Mouse (Mus musculus): ENCODE measurements around the gene Urm1. TPM values are rescaled to one million over a fixed set of nuclear protein-coding genes. Genes with fewer than 3 reads are reported as not detected.

Urm1 gene
- total RNA-seq, 1 experiment from 2014 or later = 23.9 TPM

- peak; percentile 98 for ATAC-seq (replicated peaks; ENCODE audit: low read depth, poor library complexity, severe bottlenecking)
These were observed 7.2 kb downstream of the Urm1 start for GRCm38 (mm10) chr2:29826926-29827708.

- ATAC-seq (replicated peaks; ENCODE audit: low read depth, poor library complexity, severe bottlenecking) = 0 out of 2 replicates have a peak, but pooled peaks have one; percentile 3
These were observed 7.8 kb downstream of the Urm1 start for GRCm38 (mm10) chr2:29827709-29828024.

GRCm38 (mm10) chr2:29831106-29831505 is 11.2 kb downstream of the Urm1 start:
- no peak for ATAC-seq (replicated peaks; ENCODE audit: low read depth, poor library complexity, severe bottlenecking)

GRCm38 (mm10) chr2:29833796-29834195 is 13.9 kb downstream of the Urm1 start:
- no peak for ATAC-seq (replicated peaks; ENCODE audit: low read depth, poor library complexity, severe bottlenecking)

GRCm38 (mm10) chr2:29835391-29835899 is 15.6 kb downstream of the Urm1 start:
- ATAC-seq (replicated peaks; ENCODE audit: low read depth, poor library complexity, severe bottlenecking) = no peak

GRCm38 (mm10) chr2:29839460-29839859 is 19.6 kb downstream of the Urm1 start:
- no peak for ATAC-seq (replicated peaks; ENCODE audit: low read depth, poor library complexity, severe bottlenecking)

- ATAC-seq (replicated peaks; ENCODE audit: low read depth, poor library complexity, severe bottlenecking) = no peak
These were observed 23.6 kb downstream of the Urm1 start for GRCm38 (mm10) chr2:29843231-29844105.

- no peak for ATAC-seq (replicated peaks; ENCODE audit: low read depth, poor library complexity, severe bottlenecking)
These were observed 24.2 kb downstream of the Urm1 start for GRCm38 (mm10) chr2:29844115-29844514.

- no peak for ATAC-seq (replicated peaks; ENCODE audit: low read depth, poor library complexity, severe bottlenecking)
These were observed 24.8 kb downstream of the Urm1 start for GRCm38 (mm10) chr2:29844661-29845060.

GRCm38 (mm10) chr2:29845636-29846035 is 25.8 kb downstream of the Urm1 start:
- ATAC-seq (replicated peaks; ENCODE audit: low read depth, poor library complexity, severe bottlenecking) = no peak

- no peak for ATAC-seq (replicated peaks; ENCODE audit: low read depth, poor library complexity, severe bottlenecking)
These were observed 26.4 kb downstream of the Urm1 start for GRCm38 (mm10) chr2:29846061-29846853.

GRCm38 (mm10) chr2:29846911-29847310 is 27.0 kb downstream of the Urm1 start:
- ATAC-seq (replicated peaks; ENCODE audit: low read depth, poor library complexity, severe bottlenecking) = no peak

GRCm38 (mm10) chr2:29849041-29849440 is 29.2 kb downstream of the Urm1 start:
- ATAC-seq (replicated peaks; ENCODE audit: low read depth, poor library complexity, severe bottlenecking) = no peak

GRCm38 (mm10) chr2:29849841-29850480 is 30.1 kb downstream of the Urm1 start:
- no peak for ATAC-seq (replicated peaks; ENCODE audit: low read depth, poor library complexity, severe bottlenecking)

GRCm38 (mm10) chr2:29852957-29853485 is 33.1 kb downstream of the Urm1 start:
- no peak for ATAC-seq (replicated peaks; ENCODE audit: low read depth, poor library complexity, severe bottlenecking)

GRCm38 (mm10) chr2:29853736-29854135 is 33.9 kb downstream of the Urm1 start:
- no peak for ATAC-seq (replicated peaks; ENCODE audit: low read depth, poor library complexity, severe bottlenecking)

GRCm38 (mm10) chr2:29855585-29856210 is 35.8 kb downstream of the Urm1 start:
- no peak for ATAC-seq (replicated peaks; ENCODE audit: low read depth, poor library complexity, severe bottlenecking)

- no peak for ATAC-seq (replicated peaks; ENCODE audit: low read depth, poor library complexity, severe bottlenecking)
These were observed 36.8 kb downstream of the Urm1 start for GRCm38 (mm10) chr2:29856451-29857260.

Data from common myeloid progenitor, adult 5-6 weeks (primary cell).